In the genomic region with DNA sequence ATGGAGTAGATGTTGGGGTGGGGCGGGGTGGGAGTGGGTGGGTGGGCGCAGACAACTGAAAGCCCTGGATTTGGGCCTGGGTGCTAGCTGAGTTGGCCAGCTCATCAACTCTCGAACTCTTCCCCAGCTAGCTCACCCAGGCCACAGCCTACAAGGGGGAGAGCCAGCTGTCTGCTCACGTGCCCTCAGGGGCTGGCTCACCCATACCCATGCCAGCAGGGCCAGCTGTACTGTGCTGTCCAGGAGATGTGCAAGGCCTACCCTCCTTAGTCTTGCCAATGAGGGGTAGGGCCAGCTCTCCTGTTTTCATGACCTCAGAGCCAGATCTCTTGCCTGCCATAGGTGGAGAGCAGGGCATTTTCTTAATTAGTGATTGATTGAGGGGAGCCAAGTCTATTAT, we compare ENCODE assay signal across 20 mouse cellular contexts.
"Had no signal": no experiment of that assay in that cellular context is flagged by ENCODE, and none has a peak within 500 bp of the region (broad histone marks: within the 10 kb centered on the region; RNA-seq: fewer than 3 reads in every experiment).

No protein-coding gene starts in this region.

- H3K4me1 ChIP-seq: lung, embryonic 15.5 days; midbrain, embryonic 13.5 days; midbrain, embryonic 15.5 days; neural tube, embryonic 13.5 days; neural tube, embryonic 15.5 days had no signal

- H3K36me3 ChIP-seq: lung, embryonic 15.5 days; midbrain, embryonic 13.5 days; midbrain, embryonic 15.5 days; neural tube, embryonic 13.5 days; neural tube, embryonic 15.5 days had no signal

- H3K9me3 ChIP-seq: lung, embryonic 15.5 days; midbrain, embryonic 13.5 days; midbrain, embryonic 15.5 days; neural tube, embryonic 13.5 days; neural tube, embryonic 15.5 days had no signal

- H3K27ac ChIP-seq: lung, embryonic 15.5 days; macrophage; midbrain, embryonic 13.5 days; midbrain, embryonic 15.5 days; neural tube, embryonic 13.5 days; neural tube, embryonic 15.5 days had no signal

- H3K27me3 ChIP-seq: lung, embryonic 15.5 days; midbrain, embryonic 13.5 days; midbrain, embryonic 15.5 days; neural tube, embryonic 13.5 days; neural tube, embryonic 15.5 days had no signal

- ATAC-seq: liver, postnatal 0 days; lung, postnatal 0 days; midbrain, embryonic 13.5 days; midbrain, embryonic 15.5 days had no signal

- H3K4me2 ChIP-seq: lung, embryonic 15.5 days; midbrain, embryonic 11.5 days; midbrain, embryonic 13.5 days; midbrain, embryonic 15.5 days; neural tube, embryonic 13.5 days; neural tube, embryonic 15.5 days had no signal

- H3K9ac ChIP-seq: liver, postnatal 0 days; lung, embryonic 15.5 days; midbrain, embryonic 13.5 days; midbrain, embryonic 15.5 days; neural tube, embryonic 13.5 days; neural tube, embryonic 15.5 days had no signal

- H3K4me3 ChIP-seq: lung, embryonic 15.5 days; midbrain, embryonic 13.5 days; midbrain, embryonic 15.5 days; neural tube, embryonic 13.5 days; neural tube, embryonic 15.5 days had no signal

- DNase-seq: liver, postnatal 0 days; lung, adult 2 months; lung, postnatal 14 days; lung, postnatal 36 days; retina, postnatal 1 day; right cerebral cortex, adult 18-20 months; right cerebral cortex, postnatal 25 days; right cerebral cortex, postnatal 4 days; spleen, adult 18-20 months; thymus, adult 18-20 months; thymus, postnatal 25 days; thymus, postnatal 4 days had no signal
